Mouse (Mus musculus): ENCODE measurements at regions not wholly inside any gene's neighbourhood (a gene's known extent, or its start where the extent isn't known, plus 50 kb on each side); places are given as distances from the start of the nearest gene placed in this dataset.

GRCm38 (mm10) chr6:36004701-36005100 lies 383.2 kb upstream of the Chrm2 start:
- DNase-seq (ENCODE audit: low read depth, low spot score), result peak; percentile 2

GRCm38 (mm10) chr6:36002090-36002489 lies 385.8 kb upstream of the Chrm2 start:
- DNase-seq (ENCODE audit: low read depth, low spot score), result no peak

GRCm38 (mm10) chr6:35988891-35989290 lies 399.0 kb upstream of the Chrm2 start:
- no peak for DNase-seq (ENCODE audit: low read depth, low spot score)

GRCm38 (mm10) chr6:35940071-35940470 lies 400.4 kb upstream of the Mtpn start:
- DNase-seq (ENCODE audit: low read depth, low spot score), result no peak

GRCm38 (mm10) chr6:35924189-35924588 lies 384.5 kb upstream of the Mtpn start:
- no peak for DNase-seq (ENCODE audit: low read depth, low spot score)

- no peak for DNase-seq (ENCODE audit: low read depth, low spot score)
These were observed 358.3 kb upstream of the Mtpn start for GRCm38 (mm10) chr6:35897990-35898389.

- no peak for DNase-seq (ENCODE audit: low read depth, low spot score)
These were observed 356.0 kb upstream of the Mtpn start for GRCm38 (mm10) chr6:35895692-35896091.

- no peak for DNase-seq (ENCODE audit: low read depth, low spot score)
These were observed 335.0 kb upstream of the Mtpn start for GRCm38 (mm10) chr6:35874671-35875070.

- DNase-seq (ENCODE audit: low read depth, low spot score), result no peak
These were observed 331.7 kb upstream of the Mtpn start for GRCm38 (mm10) chr6:35871388-35871787.

- DNase-seq (ENCODE audit: low read depth, low spot score), result no peak
These were observed 324.5 kb upstream of the Mtpn start for GRCm38 (mm10) chr6:35864218-35864617.

- DNase-seq (ENCODE audit: low read depth, low spot score), result no peak
These were observed 314.3 kb upstream of the Mtpn start for GRCm38 (mm10) chr6:35853993-35854392.

- DNase-seq (ENCODE audit: low read depth, low spot score), result no peak
These were observed 277.0 kb upstream of the Mtpn start for GRCm38 (mm10) chr6:35816657-35817056.

- DNase-seq (ENCODE audit: low read depth, low spot score), result no peak
These were observed 274.8 kb upstream of the Mtpn start for GRCm38 (mm10) chr6:35814476-35814875.

GRCm38 (mm10) chr6:35805738-35806137 lies 266.1 kb upstream of the Mtpn start:
- DNase-seq (ENCODE audit: low read depth, low spot score), result no peak

- DNase-seq (ENCODE audit: low read depth, low spot score), result peak; percentile 11
These were observed 264.4 kb upstream of the Mtpn start for GRCm38 (mm10) chr6:35804041-35804440.

GRCm38 (mm10) chr6:35779706-35780105 lies 240.0 kb upstream of the Mtpn start:
- DNase-seq (ENCODE audit: low read depth, low spot score), result no peak

GRCm38 (mm10) chr6:35770907-35771306 lies 231.2 kb upstream of the Mtpn start:
- DNase-seq (ENCODE audit: low read depth, low spot score), result no peak

- no peak for DNase-seq (ENCODE audit: low read depth, low spot score)
These were observed 220.0 kb upstream of the Mtpn start for GRCm38 (mm10) chr6:35759606-35760246.

- no peak for DNase-seq (ENCODE audit: low read depth, low spot score)
These were observed 206.3 kb upstream of the Mtpn start for GRCm38 (mm10) chr6:35746034-35746433.

- no peak for DNase-seq (ENCODE audit: low read depth, low spot score)
These were observed 165.9 kb upstream of the Mtpn start for GRCm38 (mm10) chr6:35705587-35705986.

GRCm38 (mm10) chr6:35667062-35667461 lies 127.4 kb upstream of the Mtpn start:
- DNase-seq (ENCODE audit: low read depth, low spot score), result no peak

GRCm38 (mm10) chr6:35651401-35651800 lies 111.7 kb upstream of the Mtpn start:
- DNase-seq (ENCODE audit: low read depth, low spot score), result no peak

- DNase-seq (ENCODE audit: low read depth, low spot score), result no peak
These were observed 105.5 kb upstream of the Mtpn start for GRCm38 (mm10) chr6:35645210-35645609.

- no peak for DNase-seq (ENCODE audit: low read depth, low spot score)
These were observed 101.0 kb upstream of the Mtpn start for GRCm38 (mm10) chr6:35640672-35641071.
